Mouse (Mus musculus) kidney, adult 2 months (tissue): ENCODE measurements around the gene Exosc5.

Experiments
- CTCF ChIP-seq: fragments of 200-500 bp; conservative IDR thresholded peaks from 2 replicates; pipeline ENCODE4 v1.5.1; 2011; ENCODE audit warnings: low read depth, mild to moderate bottlenecking, control low read depth, low read length, moderate library complexity, mixed read lengths; ENCODE audit not compliant: insufficient read depth, insufficient read length
- POLR2A ChIP-seq: fragments of 200-500 bp; IDR thresholded peaks from one replicate; pipeline ENCODE4 v1.6.1; 2011; ENCODE audit warnings: low read depth, low read length, control low read depth

- TF ChIP-seq POLR2A (no peak), CTCF (no peak)
These were observed 53.8 kb downstream of the Exosc5 start for GRCm38 (mm10) chr7:25712801-25713200.
